Mouse (Mus musculus) thymus, adult 2 months (tissue): ENCODE data around the gene Lrrc74b. TPM values are rescaled to one million over a fixed set of nuclear protein-coding genes. Genes with fewer than 3 reads are reported as not detected.
"Not testable (repeated sequence)": the region's sequence is repeated elsewhere in the genome, so short reads cannot be mapped to it uniquely, and the experiment has no call there.

Experiments used
- DNase-seq: peaks from one replicate; pipeline ENCODE4 v3.0.0; 2021
- H3K27ac ChIP-seq: fragments of 200-500 bp; 2 replicates; pipeline ENCODE4 v1.5.1; 2012; ENCODE audit warnings: low read length, control low read depth; ENCODE audit not compliant: control insufficient read depth, insufficient read depth
- H3K27me3 ChIP-seq: fragments of 200-500 bp; 2 replicates; pipeline ENCODE4 v1.6.1; 2012; ENCODE audit warnings: mild to moderate bottlenecking, low read length, moderate library complexity, mixed read lengths; ENCODE audit not compliant: control insufficient read depth, insufficient read depth
- H3K36me3 ChIP-seq: fragments of 200-500 bp; 2 replicates; pipeline ENCODE4 v1.6.1; 2012; ENCODE audit warnings: mild to moderate bottlenecking, low read length, moderate library complexity; ENCODE audit not compliant: control insufficient read depth, insufficient read depth
- H3K4me1 ChIP-seq: fragments of 200-500 bp; replicated peaks from 2 replicates; pipeline ENCODE4 v1.6.1; 2012; ENCODE audit warnings: low read length; ENCODE audit not compliant: control insufficient read depth, insufficient read depth
- H3K4me3 ChIP-seq: fragments of 200-500 bp; 2 replicates; pipeline ENCODE4 v1.5.1; 2012; ENCODE audit warnings: mild to moderate bottlenecking, low read length, control low read depth, moderate library complexity; ENCODE audit not compliant: control insufficient read depth, insufficient read depth
- CTCF ChIP-seq: fragments of 200-500 bp; IDR thresholded peaks from 2 replicates; pipeline ENCODE4 v1.5.1; 2012; ENCODE audit warnings: mild to moderate bottlenecking, control low read depth, low read length, moderate library complexity, borderline replicate concordance; ENCODE audit not compliant: control insufficient read depth, poor library complexity, insufficient read depth; ENCODE audit errors: extremely low read depth
- POLR2A ChIP-seq: fragments of 200-500 bp; IDR thresholded peaks from 2 replicates; pipeline ENCODE4 v1.6.1; 2012; ENCODE audit warnings: mild to moderate bottlenecking, low read length, control low read depth, moderate library complexity; ENCODE audit not compliant: control insufficient read depth, poor library complexity, insufficient read depth; ENCODE audit errors: extremely low read depth
- WGBS: fragments of 180-500 bp; shearing (Covaris S2); methylation state at CpG from one replicate; pipeline ENCODE4 v1.1.7; 2018; 5-methylcytosine and 5-hydroxymethylcytosine counted together
- polyA plus RNA-seq: library from polyadenylated mRNA; depleted of rRNA; stranded (reverse); fragments of >200 nt; gene quantifications from 2 replicates; pipeline ENCODE4 v1.2.3, GENCODE M21; 2012; rRNA removed

The Lrrc74b gene
- polyA plus RNA-seq, 1 experiment, result 0.11 TPM

GRCm38 (mm10) chr16:17508546-17509239, 52.4 kb downstream of the Lrrc74b start, which contains the start of gene Lztr1:
Gene Lztr1, plus strand, starts transcription at chr16:17508688.
- H3K4me3 ChIP-seq, result peak within 1 kb of the TSS; percentile 78
- DNase-seq, result peak; percentile 86
- H3K27me3 ChIP-seq, result no peaks in the 10 kb centered on the region
- H3K4me1 ChIP-seq, result peaks cover 7% of the 10 kb centered on the region
- peaks cover 14% of the 10 kb centered on the region for H3K36me3 ChIP-seq
- peak within 1 kb of the TSS; percentile 28; the same call in 1 of the 2 replicates for H3K27ac ChIP-seq
- WGBS, result under 1% methylated on average over 50 of the region's 50 CpGs
- TF ChIP-seq CTCF (no peak), POLR2A (peak; percentile 55; the same call in 1 of the 2 replicates)

- peaks cover 10% of the 10 kb centered on the region; the same call in 1 of the 2 replicates for H3K36me3 ChIP-seq
- peak overlapping the region; percentile 78 for H3K4me3 ChIP-seq
- H3K4me1 ChIP-seq, H3K27ac ChIP-seq, H3K27me3 ChIP-seq, DNase-seq: not testable (repeated sequence)
- WGBS, result 10% methylated on average over 3 of the region's 3 CpGs
Observed at GRCm38 (mm10) chr16:17508031-17508430, 53.0 kb downstream of the Lrrc74b start.

GRCm38 (mm10) chr16:17507018-17507552, 54.0 kb downstream of the Lrrc74b start:
- H3K4me3 ChIP-seq, result no peak overlapping the region
- TF ChIP-seq CTCF (no peak), POLR2A (no peak)
- WGBS, result 90% methylated on average over 5 of the region's 5 CpGs
- H3K4me1 ChIP-seq, result peaks cover 7% of the 10 kb centered on the region
- no peak overlapping the region for H3K27ac ChIP-seq
- no peaks in the 10 kb centered on the region for H3K27me3 ChIP-seq
- peaks cover 1% of the 10 kb centered on the region; the same call in 1 of the 2 replicates for H3K36me3 ChIP-seq
- no peak for DNase-seq

- no peaks in the 10 kb centered on the region for H3K4me1 ChIP-seq
- no peak for TF ChIP-seq CTCF
- TF ChIP-seq POLR2A, result no peak
- H3K36me3 ChIP-seq, result no peaks in the 10 kb centered on the region
- H3K27ac ChIP-seq, result no peak overlapping the region
- H3K4me3 ChIP-seq, result no peak overlapping the region
- H3K27me3 ChIP-seq, result no peaks in the 10 kb centered on the region
- WGBS, result 76% methylated on average over 4 of the region's 4 CpGs
- DNase-seq, result no peak
Observed at GRCm38 (mm10) chr16:17502681-17503080, 58.4 kb downstream of the Lrrc74b start.

- Histone ChIP-seq H3K27ac (no peak overlapping the region), H3K4me3 (no peak overlapping the region), H3K36me3 (no peaks in the 10 kb centered on the region), H3K27me3 (no peaks in the 10 kb centered on the region), H3K4me1 (no peaks in the 10 kb centered on the region)
- 81% methylated on average over 10 of the region's 10 CpGs for WGBS
- no peak for TF ChIP-seq CTCF
- no peak for TF ChIP-seq POLR2A
- no peak for DNase-seq
Observed at GRCm38 (mm10) chr16:17499249-17499883, 61.7 kb downstream of the Lrrc74b start.

- Histone ChIP-seq H3K27me3 (no peaks in the 10 kb centered on the region), H3K4me1 (no peaks in the 10 kb centered on the region), H3K27ac (no peak overlapping the region), H3K4me3 (no peak overlapping the region), H3K36me3 (no peaks in the 10 kb centered on the region)
- 93% methylated on average over 2 of the region's 2 CpGs for WGBS
- TF ChIP-seq CTCF, result no peak
- no peak for TF ChIP-seq POLR2A
- DNase-seq, result no peak
Observed at GRCm38 (mm10) chr16:17496499-17497305, 64.3 kb downstream of the Lrrc74b start.

Other genes with a start within 250 kb of the Lrrc74b start
- 0.16 and 0.69 TPM in 2 replicates for gene Serpind1, start 229.9 kb downstream of the Lrrc74b start, polyA plus RNA-seq
- gene Snap29, start 155.3 kb downstream of the Lrrc74b start, polyA plus RNA-seq, result 7.5 and 8.1 TPM in 2 replicates
- gene Pi4ka, start 154.9 kb downstream of the Lrrc74b start, polyA plus RNA-seq, result 75.5 and 78.4 TPM in 2 replicates
- gene Crkl, start 109.3 kb downstream of the Lrrc74b start, polyA plus RNA-seq, result 147 and 200 TPM in 2 replicates
- 0.93 and 1.4 TPM in 2 replicates for gene Aifm3, start 71.6 kb downstream of the Lrrc74b start, polyA plus RNA-seq
- 291 and 303 TPM in 2 replicates for gene Lztr1, start 52.6 kb downstream of the Lrrc74b start, polyA plus RNA-seq
- gene Thap7, start 30.1 kb downstream of the Lrrc74b start, polyA plus RNA-seq, result 139 and 141 TPM in 2 replicates
- 1.6 and 1.8 TPM in 2 replicates for gene P2rx6, start 638 bp upstream of the Lrrc74b start, polyA plus RNA-seq
- 5.0 and 6.5 TPM in 2 replicates for gene Slc7a4, start 22.0 kb upstream of the Lrrc74b start, polyA plus RNA-seq
- gene Smpd4, start 58.1 kb upstream of the Lrrc74b start, polyA plus RNA-seq, result 134 and 144 TPM in 2 replicates
- 0.50 and 0.61 TPM in 2 replicates for gene Ccdc74a, start 85.2 kb upstream of the Lrrc74b start, polyA plus RNA-seq
- gene Med15, start 171.6 kb upstream of the Lrrc74b start, polyA plus RNA-seq, result 286 and 308 TPM in 2 replicates
- gene Klhl22, start 198.4 kb upstream of the Lrrc74b start, polyA plus RNA-seq, result 72.7 and 75.1 TPM in 2 replicates
- gene Scarf2, start 236.0 kb upstream of the Lrrc74b start, polyA plus RNA-seq, result 41.0 and 41.2 TPM in 2 replicates